Mouse (Mus musculus) ovary, postnatal 36 days (tissue): ENCODE data around the gene Ugt1a5.
A peak's percentile ranks its signal among the peaks of the same experiment; 100 is the strongest.
"Not testable (repeated sequence)": the region's sequence is repeated elsewhere in the genome, so short reads cannot be mapped to it uniquely, and the experiment has no call there.

Source experiments
- DNase-seq: peaks from one replicate; pipeline ENCODE4 v3.0.0; 2022; ENCODE audit warnings: low spot score, mixed read lengths

Ugt1a5 gene

DNA sequence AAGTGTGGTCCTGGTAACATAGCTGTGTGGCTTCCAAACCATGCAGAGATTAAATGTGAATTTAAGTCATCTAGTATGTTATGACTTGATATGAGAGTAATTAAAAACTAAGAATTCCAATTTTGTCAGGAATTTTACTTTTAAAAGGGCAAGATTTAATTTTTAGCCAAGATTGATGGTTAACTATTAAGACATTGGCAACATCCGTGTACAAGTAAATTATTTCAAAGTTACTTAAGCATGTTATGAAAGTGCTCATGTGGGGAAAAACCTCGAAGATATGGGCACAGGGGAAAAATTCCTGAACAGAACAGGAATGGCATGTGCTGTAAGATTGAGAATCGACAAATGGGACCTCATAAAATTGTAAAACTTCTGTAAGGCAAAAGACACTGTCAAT lies 31.6 kb downstream of the Ugt1a5 start:
- no peak for DNase-seq

DNA sequence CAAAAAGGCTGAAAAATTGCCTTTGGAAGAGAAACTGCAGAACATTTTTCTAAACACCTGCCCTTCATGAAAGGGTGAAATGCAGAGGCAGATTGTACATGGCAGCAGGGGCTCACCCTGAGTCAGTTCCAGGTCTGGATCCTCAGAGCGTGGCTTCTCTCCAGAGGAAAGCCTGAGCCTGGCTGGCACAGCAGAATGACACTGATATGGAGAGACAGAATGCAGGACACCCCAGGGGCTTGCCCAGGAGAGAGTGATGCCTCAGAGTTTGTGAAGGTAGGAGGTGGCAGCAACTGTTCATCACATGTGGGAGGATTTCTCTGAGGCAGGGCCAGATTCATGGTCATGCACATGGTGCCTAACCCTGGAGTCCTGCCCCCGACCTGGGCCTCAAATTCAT lies 34.2 kb downstream of the Ugt1a5 start:
- DNase-seq: no peak

DNA sequence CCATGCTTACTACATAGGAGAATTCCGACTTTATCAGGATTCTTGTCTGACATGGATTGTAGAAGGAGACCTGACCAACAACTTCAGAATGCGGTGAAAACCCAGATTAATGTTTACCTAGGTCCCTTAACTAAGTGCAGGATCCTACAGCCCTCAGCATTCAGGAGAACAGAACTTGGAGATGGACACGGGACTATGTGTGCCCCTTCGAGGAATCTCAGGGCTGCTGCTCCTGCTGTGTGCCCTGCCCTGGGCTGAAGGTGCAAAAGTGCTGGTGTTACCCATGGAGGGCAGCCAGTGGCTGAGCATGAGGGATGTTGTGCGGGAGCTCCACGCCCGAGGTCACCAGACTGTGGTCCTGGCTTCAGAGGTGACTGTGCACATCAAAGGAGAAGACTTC lies 34.6 kb downstream of the Ugt1a5 start, which contains the start of gene Ugt1a2:
TSS of gene Ugt1a2 (plus strand) at position 146 of the 400 bp plus-strand sequence.
- DNase-seq: no peak

DNA sequence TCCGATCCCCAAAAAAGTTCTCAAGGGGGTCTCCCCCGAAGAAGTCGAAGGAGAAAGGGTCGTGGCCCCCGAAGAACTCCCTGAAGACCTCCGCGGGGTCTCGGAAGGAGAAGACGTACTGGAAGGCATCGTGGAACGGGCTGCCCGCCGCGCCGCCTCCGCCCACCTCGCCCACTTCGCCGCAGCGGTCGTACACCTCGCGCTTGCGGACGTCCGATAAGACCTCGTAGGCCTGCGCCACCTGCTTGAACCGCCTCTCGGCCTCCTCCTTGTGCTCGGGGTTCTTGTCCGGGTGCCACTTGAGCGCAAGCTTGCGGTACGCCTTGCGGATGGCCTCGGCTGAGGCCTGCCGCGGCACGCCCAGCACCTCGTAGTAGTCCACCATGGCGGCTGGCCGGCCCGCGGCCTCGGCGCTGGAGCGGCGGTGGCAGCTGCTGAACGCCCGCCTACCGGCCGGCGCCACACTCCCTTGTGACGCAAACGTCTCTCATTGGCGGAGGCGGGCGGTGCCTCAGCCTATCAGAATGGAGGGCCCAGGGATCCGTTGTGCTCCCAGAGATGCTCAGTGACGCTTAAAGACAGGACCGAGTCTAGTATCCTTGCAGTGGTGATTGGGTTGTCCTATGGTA lies 39.6 kb downstream of the Ugt1a5 start, which contains the start of gene Dnajb3:
TSS of gene Dnajb3 (minus strand) at position 489 of the 629 bp plus-strand sequence.
- DNase-seq: peak; percentile 75

DNA sequence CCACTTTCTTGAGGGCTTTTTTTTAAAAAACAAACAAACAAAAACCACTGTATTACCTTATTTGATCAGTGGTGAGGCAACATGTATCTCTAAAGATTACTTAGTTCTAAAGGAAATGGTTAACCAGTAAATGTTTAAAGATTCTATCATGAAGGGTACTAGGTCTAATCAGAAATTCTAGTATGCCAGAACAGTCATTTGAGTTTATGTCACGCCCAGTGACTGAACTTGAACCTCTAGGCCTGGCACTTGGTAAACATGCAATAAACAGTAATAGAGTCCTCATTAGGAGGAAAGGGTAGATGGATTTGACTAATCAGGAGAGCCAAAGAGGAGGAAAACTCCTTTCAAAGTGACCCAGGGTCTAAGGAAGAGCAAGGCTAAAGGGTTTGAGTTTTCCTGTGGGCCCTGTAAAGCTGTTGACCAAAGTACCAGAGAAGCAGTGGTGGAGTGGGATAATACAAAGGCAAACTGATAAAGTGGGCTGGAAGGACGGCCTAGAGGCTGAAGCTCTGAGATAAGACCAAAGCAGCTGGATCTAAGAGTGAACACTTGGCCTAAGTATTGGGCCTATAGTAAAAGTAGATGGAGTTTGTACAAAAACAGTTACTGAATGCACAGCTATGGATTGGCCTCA lies 41.1 kb downstream of the Ugt1a5 start:
- DNase-seq: no peak

DNA sequence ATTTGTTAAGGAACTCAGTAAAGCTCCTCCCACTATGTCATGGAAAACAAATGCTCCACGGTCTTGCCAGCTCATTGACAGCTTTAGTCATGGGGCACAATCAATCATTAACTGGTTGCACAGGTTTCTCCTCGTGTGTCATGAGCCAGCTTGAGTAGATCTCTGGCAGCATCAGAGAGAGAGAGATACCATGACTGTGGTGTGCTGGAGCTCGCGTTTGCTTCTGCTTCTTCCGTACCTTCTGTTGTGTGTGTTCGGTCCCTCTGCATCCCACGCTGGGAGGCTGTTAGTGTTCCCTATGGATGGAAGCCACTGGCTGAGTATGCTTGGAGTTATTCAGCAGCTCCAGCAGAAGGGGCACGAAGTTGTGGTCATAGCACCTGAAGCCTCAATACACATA lies 46.0 kb downstream of the Ugt1a5 start, which contains the start of gene Ugt1a1:
TSS of gene Ugt1a1 (plus strand) at position 148 of the 400 bp plus-strand sequence.
- peak; percentile 14 for DNase-seq

DNA sequence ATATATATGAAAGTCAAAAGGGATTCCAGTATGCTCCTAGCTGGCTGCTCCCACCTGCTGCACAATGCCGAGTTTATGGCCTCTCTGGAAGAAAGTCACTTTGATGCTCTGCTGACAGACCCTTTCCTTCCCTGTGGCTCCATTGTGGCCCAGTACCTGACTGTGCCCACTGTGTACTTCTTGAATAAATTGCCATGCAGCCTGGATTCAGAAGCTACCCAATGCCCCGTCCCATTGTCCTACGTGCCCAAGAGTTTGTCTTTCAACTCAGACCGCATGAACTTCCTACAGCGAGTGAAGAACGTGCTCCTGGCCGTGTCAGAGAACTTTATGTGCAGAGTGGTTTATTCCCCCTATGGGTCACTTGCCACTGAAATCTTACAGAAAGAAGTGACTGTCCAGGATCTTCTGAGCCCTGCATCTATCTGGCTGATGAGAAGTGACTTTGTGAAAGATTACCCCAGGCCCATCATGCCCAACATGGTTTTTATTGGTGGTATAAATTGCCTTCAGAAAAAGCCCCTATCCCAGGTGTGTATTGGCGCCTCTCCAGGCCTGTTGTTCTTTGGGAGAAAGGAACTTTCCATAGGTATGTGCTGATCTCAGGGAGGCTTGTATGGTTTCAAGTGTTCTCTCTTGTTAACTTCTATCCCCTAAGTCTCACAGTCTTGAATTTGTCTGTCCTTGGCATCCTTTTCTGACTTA lies 46.7 kb downstream of the Ugt1a5 start:
- no peak for DNase-seq

DNA sequence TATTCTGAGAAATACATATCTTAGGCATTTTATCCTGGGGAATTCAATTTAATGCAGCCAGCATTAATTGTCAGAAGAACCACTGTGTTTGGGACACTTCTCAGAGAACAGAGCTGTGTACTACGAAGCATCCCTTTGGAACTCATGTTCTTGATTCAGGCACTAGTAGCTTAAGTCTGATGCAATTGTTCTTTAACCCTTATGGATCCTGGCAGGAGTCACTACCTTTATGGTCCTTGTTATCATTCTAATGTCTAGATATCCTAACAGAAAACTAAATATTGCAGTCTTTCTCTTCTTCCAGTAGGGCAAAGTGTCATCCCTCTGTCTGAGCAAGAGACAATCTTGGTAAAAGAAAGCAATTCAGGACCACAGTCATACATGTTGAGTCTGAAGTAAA lies 47.2 kb downstream of the Ugt1a5 start:
- DNase-seq: no peak

DNA sequence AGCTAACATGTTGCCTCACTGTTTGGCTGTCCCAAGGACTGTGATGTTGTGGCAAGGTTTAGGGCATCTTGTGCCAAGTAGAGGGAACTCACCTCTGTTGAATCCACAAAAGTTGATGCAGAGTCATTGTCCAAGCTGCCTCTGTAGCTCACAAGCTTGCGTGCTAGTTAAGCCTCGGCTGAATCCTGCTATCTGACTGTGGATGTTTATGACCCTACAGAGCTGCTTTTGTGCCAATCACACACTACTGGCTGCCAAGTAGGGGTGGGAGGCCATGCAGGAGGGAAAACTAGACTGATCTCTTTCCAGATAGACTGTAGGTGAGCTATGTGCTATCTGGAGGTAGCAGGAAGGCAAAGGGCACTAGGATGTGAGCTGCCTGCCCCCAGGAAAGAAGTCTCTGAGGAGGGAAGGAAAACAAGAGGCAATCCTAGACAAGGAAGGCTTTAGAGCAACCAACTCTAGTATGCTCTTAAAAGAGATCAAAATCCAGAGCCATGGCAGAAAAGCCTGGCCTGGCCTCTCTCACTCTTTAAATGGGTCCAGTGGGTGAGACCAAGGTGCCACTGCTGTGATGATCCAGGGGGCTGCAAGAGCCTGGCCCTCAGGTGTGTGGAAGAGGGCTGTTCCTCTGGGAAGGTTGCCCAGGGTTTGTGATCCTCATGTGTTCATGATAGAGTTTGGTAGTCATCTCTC lies 48.1 kb downstream of the Ugt1a5 start:
- peak; percentile 36 for DNase-seq

DNA sequence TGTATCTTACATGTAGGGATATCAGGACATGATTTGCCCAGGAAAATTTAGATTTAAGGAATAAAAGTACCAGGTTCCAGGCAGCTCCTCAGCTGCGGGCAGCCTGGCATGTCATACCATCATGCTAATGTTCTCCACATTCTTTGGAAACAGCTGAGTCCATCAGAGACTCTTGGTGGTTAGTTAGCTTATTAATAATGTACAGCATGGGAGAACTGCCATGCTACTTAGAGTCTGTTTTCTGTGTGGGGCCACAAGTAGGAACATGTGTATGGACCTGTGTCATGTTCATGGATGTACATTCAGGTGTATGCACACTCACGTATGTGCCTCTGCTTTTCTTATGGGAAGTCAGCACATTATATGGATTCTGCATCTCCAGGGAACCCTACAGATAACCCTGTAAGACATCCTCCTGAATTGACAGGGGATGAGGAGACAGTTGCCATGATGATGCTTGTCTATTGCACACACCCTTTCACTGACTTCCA lies 48.7 kb downstream of the Ugt1a5 start:
- DNase-seq: no peak

DNA sequence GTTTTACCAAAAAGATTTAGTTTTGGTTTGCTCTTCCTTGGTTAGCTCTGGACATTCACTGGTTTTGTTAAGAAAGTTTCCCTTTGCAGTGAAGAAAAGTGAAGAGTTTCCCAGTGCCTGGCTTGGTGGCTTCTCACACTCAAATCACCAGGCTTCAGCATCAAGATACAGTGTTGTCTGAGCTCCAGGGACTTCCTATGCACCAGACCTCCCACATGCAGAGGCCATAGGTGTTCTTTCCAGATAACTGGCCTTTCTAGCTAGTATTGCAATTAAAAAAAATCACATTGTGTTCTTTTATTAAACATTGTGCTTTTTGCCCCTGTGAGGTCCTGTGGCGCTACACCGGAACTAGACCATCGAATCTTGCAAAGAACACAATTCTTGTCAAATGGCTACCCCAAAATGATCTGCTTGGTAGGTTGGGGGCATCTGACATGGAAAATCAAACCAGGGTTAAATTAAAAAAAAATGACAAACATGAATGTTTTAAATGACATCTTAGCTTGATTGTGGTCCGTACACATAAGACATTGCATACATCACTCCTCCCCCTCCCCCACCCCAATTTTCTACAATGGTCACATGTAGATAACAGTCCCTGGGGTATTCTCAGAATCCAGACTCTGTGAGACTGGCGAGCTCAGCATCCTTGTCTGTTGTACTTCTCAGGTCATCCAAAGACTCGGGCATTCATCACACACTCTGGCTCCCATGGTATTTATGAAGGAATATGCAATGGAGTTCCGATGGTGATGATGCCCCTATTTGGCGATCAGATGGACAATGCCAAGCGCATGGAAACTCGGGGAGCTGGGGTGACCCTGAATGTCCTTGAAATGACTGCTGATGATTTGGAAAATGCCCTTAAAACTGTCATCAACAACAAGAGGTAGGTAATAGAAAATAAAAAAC lies 49.9 kb downstream of the Ugt1a5 start:
- DNase-seq: no peak

DNA sequence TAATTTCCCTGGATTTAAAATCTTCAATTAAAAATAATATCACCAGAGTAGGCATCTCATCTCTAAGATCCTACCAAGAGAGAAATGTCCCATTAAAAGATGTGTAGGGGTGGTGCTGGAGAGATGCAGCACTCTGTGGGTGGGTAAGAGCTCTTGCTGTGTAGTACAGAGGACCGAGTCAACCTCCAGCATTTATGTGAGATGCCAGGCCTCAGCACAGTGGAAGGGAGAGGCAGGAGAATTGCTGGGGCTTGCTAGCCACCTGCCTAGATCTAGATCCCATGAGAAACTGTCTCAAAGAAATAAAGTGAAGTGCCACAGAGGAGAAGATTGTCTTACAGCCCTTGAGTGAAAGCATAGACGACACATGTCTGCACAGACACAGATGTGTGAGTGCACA lies 50.7 kb downstream of the Ugt1a5 start:
- no peak for DNase-seq

DNA sequence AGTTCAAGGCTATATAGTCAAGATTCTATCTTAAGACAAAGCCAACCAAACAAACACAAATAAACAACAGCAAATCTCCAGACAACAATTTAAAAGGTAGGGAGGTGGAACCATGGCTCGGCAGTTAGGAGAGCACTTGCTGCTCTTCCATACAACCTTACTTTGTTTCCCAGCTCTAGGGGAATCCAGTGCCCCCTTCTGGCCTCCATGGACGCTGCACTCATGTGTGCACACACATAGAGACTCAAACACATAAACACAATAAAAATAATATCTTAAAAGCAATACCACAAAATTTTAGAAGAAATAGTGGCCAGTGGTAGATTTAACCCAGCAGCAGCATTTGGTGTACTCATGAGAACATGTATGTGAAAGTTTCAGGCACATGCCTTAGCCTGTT lies 51.3 kb downstream of the Ugt1a5 start:
- no peak for DNase-seq

DNA sequence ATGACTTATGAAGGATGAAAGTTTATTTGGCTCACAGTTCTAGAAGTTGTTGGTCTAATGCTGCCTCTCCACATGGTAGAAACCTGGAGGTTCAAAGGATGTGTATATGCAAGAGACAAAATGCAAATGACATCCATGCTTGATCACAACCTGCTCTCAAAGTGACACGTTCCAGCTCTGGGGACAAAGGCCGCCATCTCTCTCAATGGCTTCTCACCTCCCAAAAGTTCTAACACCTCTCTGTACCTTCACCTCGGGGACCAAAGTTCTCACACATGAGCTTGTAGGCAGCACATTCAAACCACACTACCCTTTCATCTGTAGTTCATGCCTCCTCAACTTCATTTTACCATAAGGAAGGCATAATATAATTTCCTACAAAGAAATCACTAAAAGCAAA lies 51.8 kb downstream of the Ugt1a5 start:
- no peak for DNase-seq

DNA sequence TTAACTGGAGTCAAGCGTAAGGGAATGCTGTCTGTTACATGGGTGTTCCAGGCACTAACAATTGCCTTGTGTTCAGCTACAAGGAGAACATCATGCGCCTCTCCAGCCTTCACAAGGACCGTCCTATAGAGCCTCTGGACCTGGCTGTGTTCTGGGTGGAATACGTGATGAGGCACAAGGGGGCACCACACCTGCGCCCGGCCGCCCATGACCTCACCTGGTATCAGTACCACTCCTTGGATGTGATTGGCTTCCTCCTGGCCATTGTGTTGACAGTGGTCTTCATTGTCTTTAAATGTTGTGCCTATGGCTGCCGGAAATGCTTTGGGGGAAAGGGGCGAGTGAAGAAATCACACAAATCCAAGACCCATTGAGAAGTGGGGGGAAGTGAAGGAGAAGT lies 52.2 kb downstream of the Ugt1a5 start:
- DNase-seq: no peak

DNA sequence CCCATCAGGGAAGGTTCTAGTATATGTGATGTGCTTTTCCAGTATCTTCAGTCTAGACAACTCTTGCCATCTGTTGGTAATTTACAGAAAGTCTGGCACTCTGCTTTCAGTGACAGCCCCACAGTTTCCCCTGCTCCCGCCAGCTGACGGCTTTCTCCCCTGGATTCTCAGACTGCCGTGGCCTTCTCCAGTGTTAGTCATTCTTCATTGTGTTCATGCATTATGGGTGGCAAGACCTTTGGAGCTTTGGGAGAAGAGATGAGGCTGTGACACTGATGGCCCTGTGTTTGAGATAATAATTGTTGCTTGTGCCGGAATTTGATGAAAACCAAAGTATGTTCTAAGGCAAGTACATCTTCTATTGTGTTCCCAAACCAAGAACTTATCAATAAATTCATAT lies 52.8 kb downstream of the Ugt1a5 start:
- no peak for DNase-seq

DNA sequence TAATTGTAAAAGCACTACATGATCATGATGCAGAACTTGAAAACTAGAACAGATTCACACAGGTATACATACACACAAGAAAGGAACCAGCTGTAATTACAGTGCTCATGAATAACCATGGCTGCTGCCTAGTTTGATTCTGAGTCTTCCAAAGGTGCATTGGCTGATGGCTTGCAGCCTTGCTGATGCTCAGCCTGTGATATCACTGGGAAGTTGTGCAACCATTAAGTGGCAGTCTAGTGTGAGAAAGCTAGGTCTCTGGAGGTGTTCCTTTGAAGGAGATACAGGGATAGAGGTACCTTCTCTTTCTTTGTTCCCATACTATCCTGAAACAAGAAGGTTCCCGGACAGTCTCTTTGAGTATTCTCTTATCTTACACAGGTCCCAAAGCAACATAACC lies 53.2 kb downstream of the Ugt1a5 start:
- no peak for DNase-seq

DNA sequence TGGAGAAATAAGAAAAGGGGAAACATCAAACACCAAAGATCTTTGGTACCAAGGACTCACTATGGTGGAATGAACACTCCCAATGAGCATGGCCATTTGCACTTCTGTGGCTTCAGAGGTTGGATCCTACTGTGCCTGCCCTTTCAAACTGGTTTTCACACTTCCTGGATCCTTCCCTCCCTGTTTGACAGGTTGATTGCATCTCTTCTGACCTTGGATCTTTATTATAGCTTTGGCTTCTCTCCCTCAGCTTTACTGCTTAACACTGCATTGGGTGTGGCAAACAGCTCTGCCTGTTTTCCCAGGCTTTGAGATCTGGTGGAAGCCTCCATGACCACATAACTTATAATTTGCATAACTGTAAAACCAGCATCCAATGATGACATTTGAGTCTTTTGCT lies 54.5 kb downstream of the Ugt1a5 start:
- no peak for DNase-seq

DNA sequence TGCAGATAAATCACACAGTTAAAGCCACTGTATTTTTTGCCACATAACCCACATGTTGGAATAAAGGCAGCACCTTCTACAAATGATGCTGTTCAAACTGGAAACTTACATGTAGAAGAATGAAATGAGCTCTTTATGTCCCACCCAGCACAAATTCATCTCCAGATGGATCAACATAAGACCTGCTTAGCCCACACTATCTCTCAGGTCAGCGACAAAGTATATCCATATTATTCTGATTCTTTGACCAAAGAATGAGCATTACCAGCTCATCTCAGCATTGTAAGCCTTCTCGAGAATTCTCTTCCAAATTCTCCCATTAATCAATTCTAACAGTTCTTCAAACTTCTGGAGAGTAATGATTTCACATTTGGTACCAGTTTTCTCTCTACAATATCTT lies 56.4 kb downstream of the Ugt1a5 start:
- no peak for DNase-seq

DNA sequence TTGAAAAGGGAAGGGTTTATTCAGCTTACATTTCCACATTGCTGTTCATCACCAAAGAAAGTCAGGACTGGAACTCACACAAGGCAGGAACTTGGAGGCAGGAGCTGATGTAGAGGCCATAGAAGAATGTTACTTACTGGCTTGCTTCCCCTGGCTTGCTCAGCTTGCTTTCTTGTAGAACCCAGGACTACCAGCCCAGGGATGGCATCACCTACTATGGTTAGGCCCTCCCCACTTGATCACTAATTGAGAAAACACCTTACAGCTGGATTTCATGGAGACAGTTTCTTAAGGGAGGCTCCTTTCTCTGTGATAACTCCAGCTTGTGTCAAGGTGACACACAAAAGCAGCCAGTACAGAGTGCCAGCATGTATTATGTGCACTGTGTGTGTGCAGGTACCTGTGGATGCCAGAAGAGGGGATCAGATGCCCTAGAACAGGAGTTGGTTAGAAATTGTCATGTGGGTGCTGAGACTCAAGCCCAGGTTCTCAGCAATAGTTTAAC lies 57.3 kb downstream of the Ugt1a5 start:
- not testable (repeated sequence) for DNase-seq

DNA sequence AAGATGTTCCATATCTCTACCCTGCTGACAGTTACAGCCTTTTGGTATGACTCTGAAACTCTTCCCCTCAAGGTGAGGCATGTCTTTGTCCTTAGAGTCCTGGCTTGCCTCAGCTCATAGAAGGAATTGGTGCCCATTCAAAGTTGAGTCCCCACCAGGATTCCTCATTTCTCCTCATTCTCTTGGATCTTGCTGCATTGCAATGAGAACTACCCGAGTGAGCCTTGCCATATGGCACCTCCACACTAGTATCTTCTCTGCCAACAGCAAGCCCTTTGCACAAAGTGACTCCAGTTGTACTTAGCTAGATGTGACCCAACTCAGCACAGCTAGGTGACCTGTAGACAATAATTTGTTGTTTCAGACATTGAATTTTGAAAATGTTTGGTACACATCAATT lies 57.8 kb downstream of the Ugt1a5 start:
- DNase-seq: no peak
